Mouse (Mus musculus) midbrain, embryonic 14.5 days (tissue): ENCODE measurements around the gene Smarce1. TPM values are rescaled to one million over a fixed set of nuclear protein-coding genes. Genes with fewer than 3 reads are reported as not detected.

Experiments used
- ATAC-seq: fragments of 200-750 bp; cut with Nextera tagmentation; 2 replicates; pipeline ENCODE4 v1.8.0; 2017; ENCODE audit warnings: moderate number of reproducible peaks, moderate library complexity; ENCODE audit not compliant: low FRiP score, low TSS enrichment
- DNase-seq: peaks from one replicate; pipeline ENCODE4 v3.0.0-alpha.2; 2015
- H3K27ac ChIP-seq: fragments of 300-500 bp; sonication (generic); replicated peaks from 2 replicates; pipeline ENCODE4 v1.5.1; 2014; ENCODE audit warnings: mild to moderate bottlenecking, low read depth, low read length, moderate library complexity
- H3K27me3 ChIP-seq: fragments of 300-500 bp; sonication (generic); 2 replicates; pipeline ENCODE4 v1.6.1; 2014; ENCODE audit warnings: low read length, control low read depth, mixed read lengths; ENCODE audit not compliant: control insufficient read depth, insufficient read depth
- H3K36me3 ChIP-seq: fragments of 300-500 bp; sonication (generic); 2 replicates; pipeline ENCODE4 v1.6.1; 2014; ENCODE audit warnings: low read length, control low read depth; ENCODE audit not compliant: control insufficient read depth, insufficient read depth
- H3K4me1 ChIP-seq: fragments of 300-500 bp; sonication (generic); 2 replicates; pipeline ENCODE4 v1.6.1; 2014; ENCODE audit warnings: mild to moderate bottlenecking, antibody characterized with exemption, low read length, control low read depth; ENCODE audit not compliant: control insufficient read depth, insufficient read depth
- H3K4me2 ChIP-seq: fragments of 300-500 bp; sonication (generic); 2 replicates; pipeline ENCODE4 v1.6.1; 2014; ENCODE audit warnings: mild to moderate bottlenecking, low read length, moderate library complexity
- H3K4me3 ChIP-seq: fragments of 300-500 bp; sonication (generic); replicated peaks from 2 replicates; pipeline ENCODE4 v1.5.1; 2014; ENCODE audit warnings: low read depth, low read length
- H3K9ac ChIP-seq: fragments of 300-500 bp; sonication (generic); replicated peaks from 2 replicates; pipeline ENCODE4 v1.6.1; 2014; ENCODE audit warnings: mild to moderate bottlenecking, low read length, moderate library complexity
- H3K9me3 ChIP-seq: fragments of 300-500 bp; sonication (generic); 2 replicates; pipeline ENCODE4 v1.6.1; 2016; ENCODE audit warnings: low read length, control low read depth, mixed read lengths; ENCODE audit not compliant: control insufficient read depth
- WGBS: fragments of 180-500 bp; shearing (Covaris S2); extraction: QIAGEN DNeasy Blood & Tissue Kit; methylation state at CpG from one replicate; pipeline ENCODE4 v1.1.7; 2014; 5-methylcytosine and 5-hydroxymethylcytosine counted together
- polyA plus RNA-seq: library from polyadenylated mRNA; unstranded; fragments of >200 nt; fragmentation: Nextera tagmentation; extraction: Ambion mirVana; gene quantifications from 2 replicates; pipeline ENCODE4 v1.2.1, GENCODE M21; 2014

Gene Smarce1
- polyA plus RNA-seq, 1 experiment from 2014 or later: 173 TPM

DNA sequence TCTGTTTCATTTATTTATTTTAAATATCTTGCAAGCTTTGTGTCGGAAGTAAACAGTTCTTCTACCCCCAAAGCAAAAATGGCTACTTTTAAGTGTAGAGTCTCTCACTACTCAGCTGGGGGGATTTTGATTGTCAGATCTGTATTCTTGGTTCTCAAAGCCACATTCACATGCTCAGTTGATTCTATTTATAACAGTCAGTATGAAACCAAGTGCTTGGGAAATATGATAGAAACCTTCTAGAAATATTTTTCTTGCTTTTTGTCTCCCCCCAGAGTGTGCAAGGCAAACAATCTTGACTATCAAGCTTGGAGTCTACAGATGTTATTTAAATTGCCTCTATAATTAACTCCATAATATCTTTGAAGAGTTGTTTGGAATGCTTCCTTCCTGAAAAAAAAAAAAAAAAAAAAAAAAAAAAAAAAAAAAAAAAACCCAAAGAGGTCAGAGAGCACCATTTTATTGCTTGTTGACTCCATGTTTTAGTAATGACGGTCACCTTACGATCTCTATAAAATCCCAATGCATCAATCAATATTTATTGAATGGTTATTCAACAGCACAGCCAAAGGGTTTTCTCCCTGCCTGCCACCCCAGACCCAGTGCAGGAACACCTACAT, 12.5 kb upstream of the Smarce1 start:
- H3K9ac ChIP-seq: peak overlapping the region; percentile 46
- H3K4me1 ChIP-seq: no peaks in the 10 kb centered on the region
- DNase-seq (peak; percentile 2), ATAC-seq (no peak)
- H3K4me2 ChIP-seq: peak overlapping the region; percentile 52
- WGBS: 68% methylated on average over 3 of the region's 3 CpGs
- H3K9me3 ChIP-seq: no peaks in the 10 kb centered on the region
- no peaks in the 10 kb centered on the region for H3K36me3 ChIP-seq
- no peaks in the 10 kb centered on the region for H3K27me3 ChIP-seq
- H3K4me3 ChIP-seq: peak overlapping the region; percentile 30
- peak overlapping the region; percentile 79 for H3K27ac ChIP-seq

- Histone ChIP-seq H3K27me3 (no peaks in the 10 kb centered on the region), H3K4me3 (no peak overlapping the region), H3K4me2 (no peak overlapping the region), H3K36me3 (no peaks in the 10 kb centered on the region), H3K4me1 (no peaks in the 10 kb centered on the region), H3K27ac (no peak overlapping the region), H3K9me3 (no peaks in the 10 kb centered on the region), H3K9ac (no peak overlapping the region)
- no peak for ATAC-seq
- no peak for DNase-seq
- 79% methylated on average over 5 of the region's 5 CpGs for WGBS
Measured at GRCm38 (mm10) chr11:99242056-99242455, 11.2 kb upstream of the Smarce1 start.

GRCm38 (mm10) chr11:99238468-99238867, 7.7 kb upstream of the Smarce1 start:
- Histone ChIP-seq H3K4me3 (no peak overlapping the region), H3K4me2 (no peak overlapping the region), H3K9me3 (no peaks in the 10 kb centered on the region), H3K4me1 (no peaks in the 10 kb centered on the region), H3K27ac (no peak overlapping the region), H3K27me3 (no peaks in the 10 kb centered on the region), H3K9ac (no peak overlapping the region; the same call in 1 of the 2 replicates), H3K36me3 (no peaks in the 10 kb centered on the region)
- DNase-seq (no peak), ATAC-seq (no peak)
- WGBS: 67% methylated on average over 14 of the region's 14 CpGs

- peak overlapping the region; percentile 87 for H3K4me2 ChIP-seq
- ATAC-seq (peak; percentile 46; the same call in 1 of the 2 replicates), DNase-seq (peak; percentile 80)
- peak overlapping the region; percentile 91 for H3K4me3 ChIP-seq
- H3K27ac ChIP-seq: peak overlapping the region; percentile 99
- H3K9ac ChIP-seq: peak overlapping the region; percentile 99
- H3K9me3 ChIP-seq: no peaks in the 10 kb centered on the region
- no peaks in the 10 kb centered on the region for H3K27me3 ChIP-seq
- H3K36me3 ChIP-seq: peaks cover 16% of the 10 kb centered on the region
- H3K4me1 ChIP-seq: peaks cover 25% of the 10 kb centered on the region
- 24% methylated on average over 15 of the region's 15 CpGs for WGBS
Measured at GRCm38 (mm10) chr11:99231049-99231816, 416 bp upstream of the Smarce1 start.

GRCm38 (mm10) chr11:99229641-99230260, 1.1 kb downstream of the Smarce1 start:
- peak; percentile 63 for DNase-seq
- peak; percentile 50; the same call in 1 of the 2 replicates for ATAC-seq
- H3K4me1 ChIP-seq: peaks cover 30% of the 10 kb centered on the region
- WGBS: under 1% methylated on average over 31 of the region's 31 CpGs
- H3K4me3 ChIP-seq: peak overlapping the region; percentile 91
- peak overlapping the region; percentile 99 for H3K27ac ChIP-seq
- H3K27me3 ChIP-seq: no peaks in the 10 kb centered on the region
- no peaks in the 10 kb centered on the region for H3K9me3 ChIP-seq
- peak overlapping the region; percentile 87 for H3K4me2 ChIP-seq
- peak overlapping the region; percentile 99 for H3K9ac ChIP-seq
- peaks cover 30% of the 10 kb centered on the region for H3K36me3 ChIP-seq

DNA sequence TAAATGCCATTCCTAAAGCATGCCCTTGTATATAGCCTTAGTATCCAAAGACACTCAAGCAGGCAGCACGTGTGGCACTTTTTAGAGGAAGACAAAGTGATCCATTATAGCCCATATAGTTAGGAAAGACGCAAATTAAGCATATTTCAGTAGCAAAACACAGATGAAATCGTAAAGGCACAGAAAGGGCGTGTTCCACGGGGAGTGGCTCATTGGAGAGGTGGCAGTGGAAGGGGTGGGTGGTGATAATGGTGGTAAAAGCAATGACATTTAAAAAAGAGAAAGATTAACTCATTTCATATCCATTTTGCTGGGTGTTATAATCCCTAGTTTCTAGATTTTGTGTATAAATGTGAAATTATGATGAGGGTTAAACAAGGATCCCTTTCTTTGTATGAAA, 4.5 kb downstream of the Smarce1 start:
- no peak overlapping the region for H3K9ac ChIP-seq
- H3K4me3 ChIP-seq: no peak overlapping the region
- H3K36me3 ChIP-seq: peaks cover 58% of the 10 kb centered on the region
- ATAC-seq (no peak), DNase-seq (no peak)
- H3K4me2 ChIP-seq: no peak overlapping the region
- H3K4me1 ChIP-seq: peaks cover 24% of the 10 kb centered on the region
- 92% methylated on average over 5 of the region's 5 CpGs for WGBS
- no peaks in the 10 kb centered on the region for H3K9me3 ChIP-seq
- H3K27me3 ChIP-seq: no peaks in the 10 kb centered on the region
- H3K27ac ChIP-seq: no peak overlapping the region

DNA sequence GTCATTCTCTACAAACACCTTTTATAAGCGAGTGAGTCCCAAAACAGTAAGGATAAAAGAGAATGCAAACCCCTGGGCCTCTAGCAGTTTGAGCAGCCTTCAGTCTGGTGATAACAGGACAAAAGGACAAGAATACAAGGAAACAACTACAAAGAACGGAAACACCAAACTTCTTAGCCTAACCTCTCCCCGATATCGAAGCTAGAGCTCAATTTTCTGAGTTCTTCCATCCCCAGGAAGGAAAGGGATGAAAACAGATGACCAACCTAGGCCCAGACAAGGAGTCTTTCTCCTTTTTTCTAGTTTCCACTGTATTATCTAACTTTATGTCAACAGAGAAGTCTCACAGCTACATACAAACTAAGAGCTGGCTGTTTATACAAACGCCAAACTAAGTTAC, 7.5 kb downstream of the Smarce1 start:
- H3K27me3 ChIP-seq: no peaks in the 10 kb centered on the region
- no peak for DNase-seq
- H3K9ac ChIP-seq: no peak overlapping the region
- H3K27ac ChIP-seq: no peak overlapping the region
- no peak for ATAC-seq
- WGBS: 87% methylated on average over 5 of the region's 5 CpGs
- H3K36me3 ChIP-seq: peaks cover 82% of the 10 kb centered on the region
- peaks cover 17% of the 10 kb centered on the region for H3K4me1 ChIP-seq
- H3K9me3 ChIP-seq: no peaks in the 10 kb centered on the region
- no peak overlapping the region for H3K4me3 ChIP-seq
- no peak overlapping the region for H3K4me2 ChIP-seq

- ATAC-seq (no peak), DNase-seq (no peak)
- H3K9me3 ChIP-seq: no peaks in the 10 kb centered on the region
- no peak overlapping the region for H3K4me3 ChIP-seq
- peaks cover 8% of the 10 kb centered on the region; the same call in 1 of the 2 replicates for H3K4me1 ChIP-seq
- H3K4me2 ChIP-seq: no peak overlapping the region
- 84% methylated on average over 2 of the region's 2 CpGs for WGBS
- no peak overlapping the region for H3K27ac ChIP-seq
- no peaks in the 10 kb centered on the region for H3K27me3 ChIP-seq
- no peak overlapping the region for H3K9ac ChIP-seq
- peaks cover 85% of the 10 kb centered on the region for H3K36me3 ChIP-seq
Measured at GRCm38 (mm10) chr11:99221811-99222210, 9.0 kb downstream of the Smarce1 start.
